Mouse (Mus musculus): ENCODE results near the gene Ppp3r1.

Gene Ppp3r1

DNA sequence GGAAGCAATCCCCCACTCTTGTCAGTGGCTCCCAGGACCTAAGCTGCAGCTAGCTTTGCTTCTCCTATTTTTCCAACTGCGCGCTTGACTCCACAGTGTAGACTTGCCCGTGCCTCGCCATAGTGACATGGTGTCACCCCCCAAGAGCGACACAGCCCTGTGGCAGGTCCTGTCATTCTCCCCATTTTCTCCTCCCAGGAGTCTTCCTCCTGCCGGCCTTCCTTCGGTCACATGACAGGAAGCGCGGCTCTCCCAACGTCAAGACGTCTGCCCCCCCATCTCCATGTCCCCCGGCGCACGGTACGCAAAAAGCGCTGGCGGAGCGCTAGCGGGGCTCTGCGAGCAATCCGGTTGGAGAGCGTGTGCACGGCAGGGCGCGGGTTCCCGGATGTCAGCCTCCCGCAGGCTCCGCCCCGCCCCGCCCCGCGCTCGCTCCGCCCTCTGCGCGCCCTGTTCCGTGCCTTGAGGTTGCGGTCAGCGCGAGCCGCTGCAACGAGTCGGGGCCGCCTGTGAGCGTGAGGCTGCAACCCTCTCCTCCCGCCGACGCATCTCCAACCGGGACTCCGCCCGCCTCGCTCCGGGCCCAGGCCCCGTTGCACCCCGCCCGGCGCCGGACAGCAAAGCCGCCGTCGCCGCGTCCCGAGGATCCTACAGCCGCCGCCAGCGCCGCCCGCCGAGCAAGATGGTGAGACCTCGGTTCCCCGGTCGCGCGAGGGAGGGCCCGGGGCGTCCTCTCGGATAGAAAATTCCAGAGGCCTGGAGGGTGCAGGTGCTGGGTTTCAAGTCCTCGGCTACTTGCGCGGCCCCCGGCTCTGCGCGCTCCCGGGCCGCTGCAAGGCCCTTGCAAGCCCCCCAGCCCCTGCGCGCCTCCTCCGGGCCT, at the start of gene Ppp3r1:
Ppp3r1 (plus strand) TSS at position 406 of the 880 bp plus-strand sequence.
- peak; percentile 97 for DNase-seq

DNA sequence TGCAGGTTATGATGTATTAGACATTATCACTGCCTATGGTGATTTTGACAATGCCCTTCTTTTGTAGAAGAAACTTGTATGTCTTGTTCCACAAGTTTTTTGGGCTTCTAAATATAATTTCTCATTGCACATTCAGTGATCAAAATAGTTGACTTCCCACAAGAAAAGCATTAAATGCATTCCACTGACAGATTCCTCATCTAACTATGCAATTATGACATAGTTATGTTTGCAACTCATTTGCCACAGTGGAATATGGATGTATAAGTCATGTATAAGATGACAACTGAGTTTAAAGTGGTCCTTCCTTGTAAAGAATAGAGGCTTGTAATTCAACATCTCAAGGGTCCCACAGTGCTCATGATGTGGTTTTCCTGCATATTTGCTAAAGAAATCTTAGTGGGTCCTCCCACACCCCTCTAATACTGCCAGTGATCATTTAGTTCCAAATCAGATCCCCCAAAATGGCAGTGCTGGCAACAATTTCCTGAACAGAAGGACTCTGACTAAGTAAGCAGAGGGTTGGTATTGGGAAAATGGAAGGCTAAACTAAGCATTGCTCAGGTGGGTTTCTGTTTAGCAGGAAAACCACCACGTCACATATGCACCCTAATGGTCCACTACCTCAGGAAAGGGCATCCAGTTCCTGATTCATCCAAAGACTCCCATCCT, 46.5 kb upstream of the Ppp3r1 start:
- peak; percentile 70 for DNase-seq

DNA sequence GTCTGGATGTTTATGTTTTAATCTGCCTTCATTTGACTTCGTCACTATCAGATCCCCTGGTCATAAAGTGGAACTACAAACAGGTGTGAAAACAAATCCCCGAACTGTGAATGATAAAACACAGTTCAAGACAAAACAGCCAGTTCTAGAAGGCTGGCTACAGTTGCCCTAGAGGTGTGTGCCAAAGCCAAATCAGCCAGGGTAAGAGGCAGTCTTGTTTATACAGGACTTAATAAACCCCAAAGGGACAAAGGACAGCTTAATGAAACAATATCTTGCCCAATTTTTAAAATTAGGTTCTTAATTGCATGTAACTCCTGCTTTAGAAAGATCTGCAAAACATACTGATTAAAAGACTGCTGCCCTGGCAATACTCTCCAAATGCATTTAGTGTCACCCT, 32.6 kb upstream of the Ppp3r1 start:
- no peak for DNase-seq

DNA sequence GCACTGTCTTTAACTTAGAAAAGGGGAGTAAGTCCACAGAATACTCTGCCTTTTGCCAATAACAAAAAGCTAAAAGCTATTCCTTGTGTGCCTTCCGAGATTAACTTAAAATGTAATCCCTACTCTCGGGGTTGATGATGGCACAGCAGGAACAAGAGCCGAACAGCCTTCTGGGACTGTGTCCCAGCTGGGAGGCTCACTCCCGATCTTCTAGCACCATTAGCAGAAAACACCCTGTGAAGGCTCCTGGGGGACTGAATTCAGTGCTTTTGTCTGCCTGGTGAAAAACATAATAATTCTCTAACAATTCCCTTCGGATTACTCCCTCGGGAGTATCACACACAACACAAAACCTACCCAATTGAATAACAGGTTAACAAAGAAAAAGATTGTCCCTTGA, 23.4 kb upstream of the Ppp3r1 start:
- DNase-seq, result no peak

DNA sequence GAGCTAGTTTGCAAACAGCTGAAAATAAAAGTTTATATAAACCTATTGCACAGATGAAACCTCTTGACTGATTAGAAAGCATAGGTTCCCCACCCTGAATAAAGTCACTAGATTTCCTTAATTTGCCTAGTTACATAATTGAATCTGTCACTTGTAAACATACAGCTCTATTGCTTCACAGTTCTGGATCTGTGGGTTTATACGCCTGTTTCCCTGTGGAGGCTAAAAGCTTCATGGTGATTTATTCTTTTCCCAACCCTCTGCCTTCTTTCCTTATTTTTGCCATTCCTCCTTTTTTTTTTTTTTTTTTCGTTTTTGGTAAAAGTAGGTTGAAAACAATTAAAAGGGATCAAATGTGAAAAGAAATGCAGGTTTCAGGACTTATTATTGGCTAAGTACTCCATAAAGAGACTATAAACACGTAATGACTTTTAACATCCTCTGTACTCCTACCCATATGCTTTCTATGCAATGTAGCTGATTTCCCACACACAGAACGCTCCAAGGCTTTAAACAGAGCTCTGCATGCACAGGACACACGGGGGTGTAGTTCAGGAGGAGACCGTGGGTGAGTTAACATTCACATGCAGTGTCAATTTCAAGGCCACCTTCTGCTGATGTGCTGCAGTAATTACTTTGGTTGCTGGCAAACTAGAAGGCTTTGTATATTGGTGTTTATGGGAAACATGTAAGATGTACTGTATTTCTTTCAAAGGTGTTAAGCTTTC, 20.6 kb upstream of the Ppp3r1 start:
- peak; percentile 28 for DNase-seq

DNA sequence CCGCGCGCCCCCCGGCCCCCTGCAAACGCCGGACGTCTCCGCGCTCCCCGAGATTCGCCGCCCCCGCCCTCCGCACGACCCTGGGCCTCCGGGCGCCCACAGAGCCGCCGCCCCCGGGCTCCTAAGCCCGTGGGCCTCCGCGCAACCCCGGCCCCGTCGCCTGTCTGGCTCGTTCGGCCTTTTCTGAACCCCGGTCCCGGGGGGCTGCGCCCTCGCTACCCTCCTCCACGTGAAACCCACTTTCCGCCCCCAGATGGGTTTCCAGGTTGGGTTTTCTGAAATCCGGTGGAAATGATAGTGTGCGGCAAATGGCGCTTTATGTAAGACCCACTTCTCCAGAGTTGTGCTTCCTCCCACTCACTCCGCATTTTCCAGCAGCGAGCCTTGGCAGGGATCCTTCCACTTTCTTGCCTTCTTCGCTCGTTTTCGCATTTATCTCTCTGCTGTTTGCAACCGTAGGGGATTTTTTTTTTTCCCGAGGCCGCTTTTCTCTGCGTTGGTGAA, 727 bp downstream of the Ppp3r1 start:
- peak; percentile 62 for DNase-seq

DNA sequence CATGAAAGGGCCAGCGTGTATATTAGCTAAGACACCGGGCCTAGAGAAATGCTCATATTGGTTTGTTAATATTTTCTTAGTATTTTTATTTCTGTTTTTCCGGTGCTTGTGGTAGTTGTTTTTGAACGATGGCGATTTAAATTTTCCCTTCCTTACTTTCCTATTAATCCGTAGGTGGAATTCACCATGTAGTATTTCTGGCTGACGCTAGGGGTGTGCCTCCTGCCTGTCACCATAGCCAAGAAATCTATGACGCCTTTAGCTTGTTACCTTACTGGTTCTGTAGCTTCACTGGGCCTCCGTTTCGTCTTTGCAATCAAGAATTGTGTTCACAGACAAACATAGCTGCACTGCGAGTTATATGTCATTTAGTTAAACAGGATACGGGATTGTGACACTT, 1.2 kb downstream of the Ppp3r1 start:
- DNase-seq, result peak; percentile 67

DNA sequence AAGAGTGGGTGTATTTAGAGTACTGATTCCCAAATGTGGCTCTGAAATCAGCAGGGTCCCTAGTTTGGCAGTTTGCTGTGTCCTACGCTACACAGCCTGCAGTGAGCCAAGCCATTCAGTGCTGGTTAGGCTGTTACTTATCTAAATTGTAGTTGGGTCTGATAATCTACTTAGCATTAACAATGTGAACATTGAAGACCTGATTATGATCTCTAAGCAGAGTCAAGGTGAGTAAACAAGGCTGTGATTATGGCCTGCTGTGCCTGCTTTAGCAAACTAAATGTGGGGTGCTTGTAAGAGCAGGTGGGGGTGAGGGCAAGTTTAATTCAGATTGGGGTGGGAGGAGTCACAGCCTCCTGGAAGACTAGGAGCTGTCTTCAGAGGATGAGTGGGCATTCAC, 4.9 kb downstream of the Ppp3r1 start:
- DNase-seq, result no peak

DNA sequence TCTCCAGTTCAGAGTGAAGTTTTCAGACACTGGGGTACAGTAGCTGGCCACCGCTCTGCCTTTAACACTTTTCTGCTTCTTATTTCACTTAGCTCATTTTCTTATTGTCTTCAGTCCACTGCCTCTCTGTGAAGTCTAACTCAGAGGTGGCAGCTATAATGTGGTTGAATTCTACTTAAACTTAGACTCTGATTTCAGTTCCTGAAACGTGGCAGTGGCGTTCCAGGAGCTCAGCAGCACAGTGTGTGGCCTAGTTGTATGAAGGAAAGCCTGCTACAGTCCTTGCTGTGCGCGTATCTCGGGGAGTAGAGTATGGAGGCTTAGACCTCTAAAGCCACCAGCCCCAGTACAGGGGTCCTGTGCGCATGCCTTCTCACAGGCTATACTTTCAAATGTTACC, 7.6 kb downstream of the Ppp3r1 start:
- no peak for DNase-seq

DNA sequence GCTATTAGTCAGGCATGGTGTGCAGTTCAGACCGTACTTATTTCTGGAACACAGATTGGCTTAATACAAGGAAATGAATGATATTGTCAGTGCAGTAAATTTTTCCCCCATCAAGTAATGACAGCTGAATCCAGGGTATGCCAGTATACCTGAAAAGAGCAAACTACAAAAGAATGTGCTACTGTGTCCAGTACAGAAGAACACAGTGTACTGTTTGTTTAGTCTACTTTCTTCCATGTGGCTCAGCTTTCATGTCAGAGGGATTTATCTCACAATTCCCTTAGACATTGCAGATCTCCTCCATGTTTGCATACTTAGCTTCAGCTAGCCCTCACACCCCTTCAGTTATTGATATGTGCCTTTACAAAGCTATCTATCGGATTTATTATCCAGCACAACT, 10.2 kb downstream of the Ppp3r1 start:
- DNase-seq, result no peak

DNA sequence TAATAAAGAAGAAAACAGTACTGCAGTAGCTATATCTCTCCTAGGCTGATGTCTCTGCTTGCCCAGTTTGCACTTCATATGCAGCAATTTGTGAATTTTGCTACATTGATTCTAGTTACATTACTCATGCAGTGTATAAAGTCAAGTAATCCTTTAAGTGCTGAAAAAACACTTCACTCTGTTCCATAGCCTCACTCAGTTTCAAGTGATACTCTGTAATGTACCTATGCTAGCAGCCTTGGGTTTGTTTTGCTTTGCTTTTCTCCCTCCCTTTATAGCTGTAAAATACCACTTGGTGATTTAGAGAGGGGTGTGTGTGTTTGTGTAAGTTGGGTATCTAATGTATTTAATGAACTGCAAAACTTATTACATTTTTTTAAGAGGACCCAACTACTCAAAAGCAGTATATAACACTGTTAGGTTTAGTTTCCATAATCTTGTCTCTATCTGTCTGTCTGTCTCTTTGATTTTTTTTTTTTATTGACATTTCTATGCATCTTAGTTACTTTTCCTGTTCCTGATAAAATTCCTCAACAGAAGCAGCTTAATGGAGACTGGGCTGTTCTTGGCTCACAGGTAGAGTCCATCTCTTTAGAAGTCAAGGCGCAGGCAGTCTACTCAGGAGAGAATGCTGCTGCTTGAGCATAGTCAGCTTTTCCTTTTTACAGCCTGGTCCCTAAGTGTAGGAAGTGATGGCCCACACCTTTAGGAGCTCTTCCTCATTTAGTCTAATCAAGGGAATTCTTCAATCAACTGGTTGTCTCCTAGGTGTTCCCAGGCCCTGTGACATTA, 12.1 kb downstream of the Ppp3r1 start:
- DNase-seq, result no peak

DNA sequence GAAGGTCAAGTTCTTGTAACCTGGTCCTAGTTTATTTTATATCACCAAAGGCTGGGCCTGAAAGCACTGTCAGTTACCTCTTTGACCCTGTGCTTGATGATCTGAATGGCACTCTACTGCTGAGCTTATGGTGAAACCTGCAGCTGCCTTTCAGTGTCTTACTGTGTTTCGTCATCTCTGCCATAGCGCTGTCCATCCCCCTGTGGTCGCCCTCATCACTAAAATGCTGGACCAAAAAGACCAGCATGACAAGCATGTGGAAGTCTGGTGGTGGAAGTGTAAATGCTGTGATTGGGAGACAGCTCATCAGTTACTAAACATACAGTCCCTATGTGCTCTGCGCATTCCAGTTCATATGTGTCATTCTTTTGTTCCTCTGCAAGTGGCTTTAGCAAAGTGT, 13.2 kb downstream of the Ppp3r1 start:
- DNase-seq, result no peak

DNA sequence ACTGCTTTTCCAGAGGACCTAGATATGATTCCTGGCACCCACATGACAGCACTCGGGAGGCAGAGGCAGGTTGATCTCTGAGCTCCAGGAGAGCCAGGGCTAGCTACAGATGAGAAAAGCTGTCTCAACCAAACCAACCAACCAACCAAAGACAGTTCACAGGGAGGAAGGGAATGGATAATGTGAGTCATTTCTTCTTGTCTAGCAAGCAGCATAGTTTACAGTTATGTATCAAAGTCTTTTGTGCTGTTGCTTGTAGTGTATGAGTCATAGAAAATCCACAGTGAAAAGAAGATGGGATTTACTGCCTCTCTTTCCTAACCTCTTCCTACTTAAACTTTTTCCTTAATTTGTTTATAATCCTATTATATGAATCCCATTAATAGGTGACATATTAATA, 17.6 kb downstream of the Ppp3r1 start:
- no peak for DNase-seq

DNA sequence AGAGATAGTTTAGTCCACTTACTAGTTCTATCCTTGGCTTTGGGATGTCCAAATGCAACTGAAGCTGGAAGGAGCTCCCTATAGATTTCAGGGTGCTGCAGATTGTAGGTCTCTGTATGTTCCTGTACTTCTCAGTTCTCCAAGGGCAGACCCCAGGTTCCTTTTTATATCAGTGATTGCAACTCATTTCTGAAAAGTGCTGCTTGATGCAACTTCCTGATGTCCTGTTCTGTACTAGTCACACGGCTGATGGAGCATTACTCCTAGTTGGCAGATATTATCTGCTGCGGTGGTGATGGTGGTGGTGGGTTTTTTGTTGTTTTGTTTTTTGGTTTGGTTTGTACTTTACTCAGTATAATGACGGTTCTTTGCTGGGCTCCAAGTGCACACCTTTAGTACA, 21.7 kb downstream of the Ppp3r1 start:
- no peak for DNase-seq

DNA sequence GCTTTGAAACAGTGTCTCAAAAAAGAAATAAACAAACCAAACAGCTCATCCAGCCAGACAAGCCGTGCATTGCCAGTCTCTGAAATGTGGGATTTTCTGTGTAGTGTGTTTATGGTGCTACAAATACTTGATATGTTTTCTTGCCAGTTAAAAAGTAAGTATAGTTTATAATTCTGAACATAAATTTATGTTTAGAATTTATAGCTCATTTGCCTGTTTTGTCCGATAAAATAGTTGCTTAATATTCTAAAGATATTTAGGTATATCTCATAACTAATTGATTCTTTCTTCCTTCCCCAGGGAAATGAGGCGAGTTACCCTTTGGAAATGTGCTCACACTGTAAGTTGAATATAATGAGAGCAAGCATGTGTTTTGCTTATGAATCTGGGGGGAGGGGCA, 22.7 kb downstream of the Ppp3r1 start, which contains the start of gene Wdr92:
Wdr92 (plus strand) TSS at position 301 of the 400 bp plus-strand sequence.
- DNase-seq, result no peak

DNA sequence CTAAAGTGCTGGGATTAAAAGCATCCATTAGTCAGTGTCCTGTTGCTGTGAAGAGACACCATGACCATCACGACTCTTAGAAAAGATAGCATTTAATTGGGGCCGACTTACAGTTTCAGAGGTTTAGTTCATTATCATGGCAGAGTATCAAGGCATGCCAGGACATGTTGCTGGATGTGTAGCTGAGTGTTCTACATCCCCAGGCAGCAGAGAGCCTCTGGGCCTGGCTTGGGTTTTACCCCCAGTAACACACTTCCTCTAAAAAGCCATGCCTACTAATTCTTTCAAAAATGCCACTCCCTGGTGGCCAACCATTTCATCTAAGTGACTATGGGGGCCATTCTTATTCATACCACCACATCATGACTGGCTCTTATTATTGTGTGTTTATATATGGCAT, 24.1 kb downstream of the Ppp3r1 start:
- DNase-seq, result no peak

DNA sequence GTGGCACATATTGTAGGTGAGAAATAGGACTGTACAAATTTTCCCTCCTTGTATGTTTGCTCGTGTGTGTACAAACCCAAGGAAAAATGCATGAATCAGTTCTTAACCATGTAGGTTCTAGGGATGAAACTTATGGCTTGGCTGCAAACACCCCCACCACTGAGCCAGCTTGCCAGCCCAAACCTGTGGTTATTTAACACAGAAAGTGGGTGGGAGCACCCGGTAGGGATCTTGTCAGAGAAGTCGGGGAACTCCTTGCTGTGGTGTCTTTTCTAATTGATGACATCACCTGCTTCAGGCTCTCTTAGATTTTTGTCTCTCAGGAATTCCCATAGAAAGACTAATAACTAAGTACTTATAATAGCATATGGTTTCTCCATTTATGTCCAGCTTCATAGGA, 28.6 kb downstream of the Ppp3r1 start:
- DNase-seq, result no peak

DNA sequence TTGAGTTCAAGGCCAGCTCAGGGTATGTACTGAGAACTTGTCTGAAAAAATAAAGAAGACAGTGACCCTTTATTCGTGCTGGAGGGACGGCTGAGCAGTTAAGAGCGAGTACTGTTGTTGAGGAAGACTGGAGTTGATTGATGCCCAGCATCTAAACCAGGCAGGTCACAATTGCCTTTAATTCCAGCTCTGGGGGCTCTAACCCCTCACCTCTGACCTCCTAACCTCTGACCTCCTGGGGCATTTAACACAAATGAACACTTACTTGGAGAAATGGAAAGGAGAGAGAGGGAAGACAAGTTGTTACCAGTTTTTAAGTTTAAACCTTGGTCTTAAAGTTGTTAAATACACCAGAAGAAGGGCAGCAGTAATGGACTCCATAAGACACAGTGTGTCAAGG, 29.7 kb downstream of the Ppp3r1 start:
- DNase-seq, result no peak

DNA sequence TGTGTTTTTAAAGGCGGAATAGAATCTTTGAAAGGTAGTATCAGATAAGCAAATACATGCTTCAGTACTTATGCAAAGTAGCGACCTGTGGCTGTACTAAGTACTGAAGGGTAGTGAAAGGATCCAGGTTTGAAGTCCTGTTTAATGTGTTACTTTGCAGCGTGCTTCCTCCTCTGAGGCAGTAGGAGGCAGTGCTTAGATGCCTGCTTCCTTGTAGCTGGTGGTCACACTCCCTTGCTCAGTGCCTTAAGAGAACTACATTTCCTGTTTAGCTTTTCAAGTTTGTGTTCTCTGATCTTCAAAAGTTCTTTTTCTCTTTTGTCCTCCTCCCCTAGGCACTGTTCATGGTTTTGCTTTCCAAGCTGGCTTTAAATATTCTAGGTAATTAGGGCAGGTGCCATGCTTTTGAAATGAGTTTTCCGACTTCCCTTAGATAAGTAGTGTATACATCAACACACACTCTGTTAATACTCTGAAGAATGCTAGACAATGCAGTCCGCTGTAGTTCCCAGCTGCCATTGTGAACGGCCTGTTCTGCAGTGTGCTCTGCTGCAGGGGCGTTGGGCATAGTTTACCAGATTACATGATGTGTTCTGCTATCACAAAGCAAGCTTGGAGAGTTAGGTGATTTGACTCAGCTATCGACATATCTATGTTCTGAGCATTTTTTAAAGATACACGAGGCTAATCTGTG, 33.2 kb downstream of the Ppp3r1 start:
- DNase-seq, result peak; percentile 27

DNA sequence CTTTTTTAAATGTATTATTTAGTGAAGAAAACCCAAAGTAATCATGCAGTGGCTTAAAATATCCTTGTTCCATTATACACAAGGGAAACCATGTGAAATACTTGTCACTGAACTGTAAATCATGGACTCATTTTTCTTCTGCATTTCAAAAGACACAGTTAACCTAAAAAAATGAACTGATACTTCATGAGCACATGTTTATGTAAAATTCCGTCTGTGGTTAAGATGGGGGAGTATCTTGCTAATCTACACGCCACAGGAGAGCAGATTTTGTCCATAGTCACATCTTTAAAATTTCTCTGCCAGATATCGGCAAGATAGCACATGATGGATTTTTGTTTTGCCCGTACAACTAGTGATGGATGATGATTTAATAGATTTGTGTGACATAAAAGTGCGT, 40.1 kb downstream of the Ppp3r1 start:
- DNase-seq, result no peak

DNA sequence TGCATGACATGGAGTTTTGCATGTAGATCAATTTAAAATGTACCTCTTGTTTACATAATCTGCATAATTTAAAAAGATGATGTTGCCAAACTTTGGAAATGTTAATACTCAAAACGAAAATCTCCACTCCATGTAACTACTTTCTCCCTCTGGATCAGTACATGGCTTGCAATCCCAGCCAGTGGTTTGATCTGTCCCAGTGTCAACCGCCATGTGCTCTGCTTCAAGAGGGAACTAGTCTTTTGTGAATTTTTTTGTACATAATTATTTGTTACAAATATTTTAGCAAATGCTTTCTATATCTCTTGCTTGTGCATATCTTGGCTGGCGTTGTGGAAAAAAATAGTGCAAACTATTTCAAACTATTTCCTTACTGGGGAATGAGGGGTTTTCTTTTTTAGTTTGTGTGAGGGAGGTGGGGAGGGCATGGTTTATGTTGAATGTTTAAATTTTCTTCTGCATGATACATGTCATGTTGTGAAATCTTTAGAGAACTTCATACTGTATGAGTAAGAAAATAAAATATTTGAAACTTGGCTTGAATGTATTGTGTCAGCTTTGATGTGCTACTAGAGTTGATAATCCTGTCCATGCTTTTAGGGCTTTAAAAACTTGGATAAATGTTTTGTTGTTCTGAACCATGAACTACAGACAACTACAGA, 40.9 kb downstream of the Ppp3r1 start:
- no peak for DNase-seq

Measured in layer of hippocampus, adult 9-11 months (tissue).